17 mouse cellular contexts compared by ENCODE assay signal in the genomic region with DNA sequence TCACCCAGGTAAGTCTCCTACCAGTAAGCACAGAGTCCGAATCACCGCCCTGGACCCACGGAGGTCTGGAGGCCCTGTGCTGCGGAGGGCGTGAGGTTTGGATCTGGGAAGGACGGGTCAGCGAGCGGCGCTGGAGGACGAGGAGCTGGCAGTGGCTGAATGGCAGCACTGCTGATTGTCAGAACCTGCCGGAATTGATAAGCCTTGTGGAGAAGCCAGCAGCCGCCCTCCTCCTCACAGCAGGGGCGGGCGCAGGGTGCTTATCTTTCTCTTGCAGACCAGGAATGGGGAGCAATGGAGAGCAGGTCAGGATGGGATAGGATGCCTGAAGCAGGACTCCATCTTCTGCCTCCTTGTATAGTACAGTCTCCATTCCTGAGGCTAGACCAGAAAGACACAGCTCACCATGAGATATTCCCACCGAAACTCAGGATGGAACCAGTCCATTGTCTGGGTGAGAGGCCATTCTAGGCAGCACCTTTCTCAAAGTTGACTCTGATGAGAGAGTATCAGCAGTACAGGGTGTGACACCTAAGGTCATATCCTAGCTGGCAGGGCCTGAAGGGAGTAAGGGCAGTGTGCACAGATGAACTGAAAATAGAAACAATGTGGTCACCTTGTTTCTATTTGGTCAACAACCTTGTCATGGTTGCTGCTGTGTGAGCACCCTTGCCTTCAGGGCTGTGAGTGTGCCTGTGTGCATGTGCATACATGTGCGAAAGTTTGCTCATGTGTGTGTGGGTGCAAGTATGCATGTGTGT.
DNase-seq lines count a peak whose midpoint lies in the region; ATAC-seq lines count a peak whose summit lies in the region.
"Had no signal": no experiment of that assay in that cellular context is flagged by ENCODE, and none has a peak within 500 bp of the region (broad histone marks: within the 10 kb centered on the region; RNA-seq: fewer than 3 reads in every experiment).

No protein-coding gene starts in this region.

- 19% methylated on average over 16 of the region's 16 CpGs for WGBS in heart, embryonic 13.5 days
- 50% methylated on average over 16 of the region's 16 CpGs for WGBS in liver, embryonic 15.5 days (ENCODE audit: insufficient replicate concordance)
- WGBS in neural tube, embryonic 15.5 days: 84% methylated on average over 16 of the region's 16 CpGs

- H3K4me2 ChIP-seq in heart, embryonic 13.5 days: peak overlapping the region; percentile 53
- H3K4me2 ChIP-seq in liver, embryonic 15.5 days: 0 out of 2 replicates have a peak overlapping the region, but pooled peaks have one; percentile 3
- H3K4me2 ChIP-seq in neural tube, embryonic 15.5 days: no peak overlapping the region
- H3K4me2 ChIP-seq: kidney, embryonic 15.5 days; limb, embryonic 15.5 days; stomach, embryonic 15.5 days had no signal

- no peaks in the 10 kb centered on the region for H3K27me3 ChIP-seq in heart, embryonic 13.5 days (replicated peaks)
- no peaks in the 10 kb centered on the region for H3K27me3 ChIP-seq in liver, embryonic 15.5 days
- H3K27me3 ChIP-seq in neural tube, embryonic 15.5 days (replicated peaks): no peaks in the 10 kb centered on the region
- H3K27me3 ChIP-seq: kidney, embryonic 15.5 days; limb, embryonic 15.5 days; stomach, embryonic 15.5 days had no signal

- peak overlapping the region; percentile 18 for H3K4me3 ChIP-seq in heart, embryonic 13.5 days
- H3K4me3 ChIP-seq in liver, embryonic 15.5 days (replicated peaks): no peak overlapping the region
- H3K4me3 ChIP-seq in neural tube, embryonic 15.5 days (replicated peaks): no peak overlapping the region
- H3K4me3 ChIP-seq: kidney, embryonic 15.5 days; limb, embryonic 15.5 days; stomach, embryonic 15.5 days had no signal

- DNase-seq in heart, adult 11 months: peak; percentile 93
- no peak for DNase-seq in heart, postnatal 25 days (ENCODE audit: low spot score)
- DNase-seq in c-Kit-negative CD71-positive TER-119-positive erythroid progenitor cells, embryonic 14.5 days (ENCODE audit: low read depth, low spot score): peak; percentile 36
- no peak for DNase-seq in lung, postnatal 10 days
- DNase-seq: adrenal gland, postnatal 14 days; cerebellum, postnatal 14 days; lung, postnatal 4 days; retina, postnatal 1 day; thymus, postnatal 14 days had no signal

- no peaks in the 10 kb centered on the region for H3K36me3 ChIP-seq in heart, embryonic 13.5 days
- H3K36me3 ChIP-seq in liver, embryonic 15.5 days (replicated peaks): no peaks in the 10 kb centered on the region
- H3K36me3 ChIP-seq in neural tube, embryonic 15.5 days: no peaks in the 10 kb centered on the region
- H3K36me3 ChIP-seq: kidney, embryonic 15.5 days; limb, embryonic 15.5 days; stomach, embryonic 15.5 days had no signal

- intact Hi-C loops in heart, postnatal 25 days (cut with DNase I): no loop called here

- H3K4me1 ChIP-seq in heart, embryonic 13.5 days: peaks cover 16% of the 10 kb centered on the region
- no peaks in the 10 kb centered on the region for H3K4me1 ChIP-seq in liver, embryonic 15.5 days (replicated peaks)
- H3K4me1 ChIP-seq in neural tube, embryonic 15.5 days: peaks cover 21% of the 10 kb centered on the region
- H3K4me1 ChIP-seq: limb, embryonic 15.5 days; stomach, embryonic 15.5 days had no signal

- ATAC-seq in heart, embryonic 13.5 days (ENCODE audit: extremely low read depth, insufficient number of reproducible peaks, low FRiP score, low TSS enrichment): peak; percentile 82
- ATAC-seq in liver, embryonic 15.5 days (ENCODE audit: insufficient read depth): peak; percentile 80
- ATAC-seq in megakaryocyte-erythroid progenitor cell, adult 5-6 weeks (replicated peaks; ENCODE audit: low FRiP score, low TSS enrichment, poor library complexity, severe bottlenecking): no peak
- ATAC-seq in neural tube, embryonic 15.5 days (ENCODE audit: low FRiP score): no peak
- ATAC-seq: hindbrain, embryonic 16.5 days had no signal

- no peaks in the 10 kb centered on the region for H3K9me3 ChIP-seq in heart, embryonic 13.5 days
- 0 out of 2 replicates have a peak, but pooled peaks cover 7% of the 10 kb centered on the region for H3K9me3 ChIP-seq in liver, embryonic 15.5 days (replicated peaks)
- H3K9me3 ChIP-seq in neural tube, embryonic 15.5 days (replicated peaks): no peaks in the 10 kb centered on the region
- H3K9me3 ChIP-seq: kidney, embryonic 15.5 days; limb, embryonic 15.5 days; stomach, embryonic 15.5 days had no signal

- H3K27ac ChIP-seq in heart, embryonic 13.5 days (replicated peaks): peak overlapping the region; percentile 42
- no peak overlapping the region for H3K27ac ChIP-seq in liver, embryonic 15.5 days (replicated peaks)
- no peak overlapping the region for H3K27ac ChIP-seq in neural tube, embryonic 15.5 days (replicated peaks)
- H3K27ac ChIP-seq: kidney, embryonic 15.5 days; limb, embryonic 15.5 days; stomach, embryonic 15.5 days had no signal

- peak overlapping the region; percentile 28; the same call in 1 of the 2 replicates for H3K9ac ChIP-seq in heart, embryonic 13.5 days
- H3K9ac ChIP-seq in liver, embryonic 15.5 days: no peak overlapping the region
- H3K9ac ChIP-seq in neural tube, embryonic 15.5 days (replicated peaks): no peak overlapping the region
- H3K9ac ChIP-seq: kidney, embryonic 15.5 days; limb, embryonic 15.5 days; stomach, embryonic 15.5 days had no signal

Comparison
In these comparisons a context has a peak if more than half of its experiments do, and no peak if none do; other contexts are left out.
1. DNase-seq: peak in heart, adult 11 months (single experiment) and c-Kit-negative CD71-positive TER-119-positive erythroid progenitor cells, embryonic 14.5 days (single experiment); none in heart, postnatal 25 days (single experiment) and lung, postnatal 10 days (single experiment).
2. ATAC-seq: peak in heart, embryonic 13.5 days (single experiment) and liver, embryonic 15.5 days (single experiment); none in megakaryocyte-erythroid progenitor cell, adult 5-6 weeks (single experiment) and neural tube, embryonic 15.5 days (single experiment).